Mouse (Mus musculus): ENCODE measurements around the gene Steap1. TPM values are rescaled to one million over a fixed set of nuclear protein-coding genes. Genes with fewer than 3 reads are reported as not detected.

The Steap1 gene
- polyA plus RNA-seq, 1 experiment from 2014 or later: 2.9 TPM

GRCm38 (mm10) chr5:5722217-5722616 is 26.9 kb downstream of the Steap1 start:
- no peaks in the 10 kb centered on the region for H3K36me3 ChIP-seq (ENCODE audit: control insufficient read depth, insufficient read depth, low read length)
- H3K9me3 ChIP-seq (replicated peaks; ENCODE audit: control insufficient read depth, low read length): no peaks in the 10 kb centered on the region
- H3K4me1 ChIP-seq (ENCODE audit: control insufficient read depth, insufficient read depth, low read length): no peaks in the 10 kb centered on the region
- no peak overlapping the region for H3K9ac ChIP-seq (ENCODE audit: low read length)
- H3K27me3 ChIP-seq (replicated peaks; ENCODE audit: control insufficient read depth, insufficient read depth, low read length): no peaks in the 10 kb centered on the region
- H3K27ac ChIP-seq (ENCODE audit: low read depth, low read length): no peak overlapping the region
- DNase-seq (ENCODE audit: low spot score) (no peak), ATAC-seq (no peak)
- no peak overlapping the region for H3K4me2 ChIP-seq (ENCODE audit: low read length)
- 69% methylated on average over 7 of the region's 7 CpGs for WGBS
- H3K4me3 ChIP-seq (ENCODE audit: low read depth, low read length): no peak overlapping the region

- no peaks in the 10 kb centered on the region for H3K36me3 ChIP-seq (ENCODE audit: control insufficient read depth, insufficient read depth, low read length)
- no peak overlapping the region for H3K4me3 ChIP-seq (ENCODE audit: low read depth, low read length)
- 84% methylated on average over 4 of the region's 4 CpGs for WGBS
- ATAC-seq: no peak
- no peaks in the 10 kb centered on the region for H3K27me3 ChIP-seq (replicated peaks; ENCODE audit: control insufficient read depth, insufficient read depth, low read length)
- no peaks in the 10 kb centered on the region for H3K4me1 ChIP-seq (ENCODE audit: control insufficient read depth, insufficient read depth, low read length)
- no peak for DNase-seq (ENCODE audit: low spot score)
- H3K9me3 ChIP-seq (replicated peaks; ENCODE audit: control insufficient read depth, low read length): no peaks in the 10 kb centered on the region
- H3K27ac ChIP-seq (ENCODE audit: low read depth, low read length): no peak overlapping the region
- no peak overlapping the region for H3K9ac ChIP-seq (ENCODE audit: low read length)
- H3K4me2 ChIP-seq (ENCODE audit: low read length): no peak overlapping the region
Measured at GRCm38 (mm10) chr5:5711032-5711431, 38.1 kb downstream of the Steap1 start.

- DNase-seq (ENCODE audit: low spot score): no peak
- Histone ChIP-seq H3K9ac (ENCODE audit: low read length) (no peak overlapping the region), H3K27ac (ENCODE audit: low read depth, low read length) (no peak overlapping the region), H3K4me3 (ENCODE audit: low read depth, low read length) (no peak overlapping the region), H3K27me3 (replicated peaks; ENCODE audit: control insufficient read depth, insufficient read depth, low read length) (no peaks in the 10 kb centered on the region), H3K36me3 (ENCODE audit: control insufficient read depth, insufficient read depth, low read length) (no peaks in the 10 kb centered on the region), H3K9me3 (replicated peaks; ENCODE audit: control insufficient read depth, low read length) (no peaks in the 10 kb centered on the region), H3K4me2 (ENCODE audit: low read length) (no peak overlapping the region), H3K4me1 (ENCODE audit: control insufficient read depth, insufficient read depth, low read length) (no peaks in the 10 kb centered on the region)
- ATAC-seq: no peak
- WGBS: 69% methylated on average over 13 of the region's 13 CpGs
Measured at GRCm38 (mm10) chr5:5707341-5708278, 41.5 kb downstream of the Steap1 start.

GRCm38 (mm10) chr5:5705019-5705418 is 44.1 kb downstream of the Steap1 start:
- Histone ChIP-seq H3K4me3 (ENCODE audit: low read depth, low read length) (no peak overlapping the region), H3K27ac (ENCODE audit: low read depth, low read length) (no peak overlapping the region), H3K9me3 (replicated peaks; ENCODE audit: control insufficient read depth, low read length) (no peaks in the 10 kb centered on the region), H3K4me2 (ENCODE audit: low read length) (no peak overlapping the region), H3K27me3 (replicated peaks; ENCODE audit: control insufficient read depth, insufficient read depth, low read length) (no peaks in the 10 kb centered on the region), H3K36me3 (ENCODE audit: control insufficient read depth, insufficient read depth, low read length) (no peaks in the 10 kb centered on the region), H3K4me1 (ENCODE audit: control insufficient read depth, insufficient read depth, low read length) (no peaks in the 10 kb centered on the region), H3K9ac (ENCODE audit: low read length) (no peak overlapping the region)
- 64% methylated on average over 2 of the region's 2 CpGs for WGBS
- DNase-seq (ENCODE audit: low spot score) (no peak), ATAC-seq (no peak)

- no peaks in the 10 kb centered on the region for H3K4me1 ChIP-seq (ENCODE audit: control insufficient read depth, insufficient read depth, low read length)
- ATAC-seq: no peak; the same call in 1 of the 2 replicates
- 62% methylated on average over 2 of the region's 2 CpGs for WGBS
Measured at GRCm38 (mm10) chr5:5700386-5700785, 48.7 kb downstream of the Steap1 start.

GRCm38 (mm10) chr5:5698830-5699229 is 50.3 kb downstream of the Steap1 start:
- no peak overlapping the region for H3K27ac ChIP-seq (ENCODE audit: low read depth, low read length)
- no peaks in the 10 kb centered on the region for H3K4me1 ChIP-seq (ENCODE audit: control insufficient read depth, insufficient read depth, low read length)
- WGBS: 65% methylated on average over 3 of the region's 3 CpGs
- no peaks in the 10 kb centered on the region for H3K36me3 ChIP-seq (ENCODE audit: control insufficient read depth, insufficient read depth, low read length)
- ATAC-seq: no peak
- no peaks in the 10 kb centered on the region for H3K9me3 ChIP-seq (replicated peaks; ENCODE audit: control insufficient read depth, low read length)
- H3K27me3 ChIP-seq (replicated peaks; ENCODE audit: control insufficient read depth, insufficient read depth, low read length): no peaks in the 10 kb centered on the region
- H3K9ac ChIP-seq (ENCODE audit: low read length): no peak overlapping the region
- no peak overlapping the region for H3K4me2 ChIP-seq (ENCODE audit: low read length)
- DNase-seq (ENCODE audit: low spot score): no peak
- H3K4me3 ChIP-seq (ENCODE audit: low read depth, low read length): no peak overlapping the region

More at GRCm38 (mm10) chr5:5700386-5700785, 48.7 kb downstream of the Steap1 start:
- H3K36me3 ChIP-seq (ENCODE audit: control insufficient read depth, insufficient read depth, low read length): no peaks in the 10 kb centered on the region
- no peak overlapping the region for H3K9ac ChIP-seq (ENCODE audit: low read length)
- no peak overlapping the region for H3K27ac ChIP-seq (ENCODE audit: low read depth, low read length)
- H3K27me3 ChIP-seq (replicated peaks; ENCODE audit: control insufficient read depth, insufficient read depth, low read length): no peaks in the 10 kb centered on the region
- H3K9me3 ChIP-seq (replicated peaks; ENCODE audit: control insufficient read depth, low read length): no peaks in the 10 kb centered on the region
- no peak overlapping the region for H3K4me2 ChIP-seq (ENCODE audit: low read length)
- no peak overlapping the region for H3K4me3 ChIP-seq (ENCODE audit: low read depth, low read length)
- no peak for DNase-seq (ENCODE audit: low spot score)

- no peak overlapping the region for H3K4me2 ChIP-seq (ENCODE audit: low read length)
- H3K27ac ChIP-seq (ENCODE audit: low read depth, low read length): no peak overlapping the region
- no peaks in the 10 kb centered on the region for H3K27me3 ChIP-seq (replicated peaks; ENCODE audit: control insufficient read depth, insufficient read depth, low read length)
- H3K9ac ChIP-seq (ENCODE audit: low read length): no peak overlapping the region
- ATAC-seq: no peak
- H3K4me1 ChIP-seq (ENCODE audit: control insufficient read depth, insufficient read depth, low read length): no peaks in the 10 kb centered on the region; the same call in 1 of the 2 replicates
- H3K9me3 ChIP-seq (replicated peaks; ENCODE audit: control insufficient read depth, low read length): no peaks in the 10 kb centered on the region
- no peak for DNase-seq (ENCODE audit: low spot score)
- H3K36me3 ChIP-seq (ENCODE audit: control insufficient read depth, insufficient read depth, low read length): no peaks in the 10 kb centered on the region
- no peak overlapping the region for H3K4me3 ChIP-seq (ENCODE audit: low read depth, low read length)
- WGBS: 96% methylated on average over 5 of the region's 5 CpGs
Measured at GRCm38 (mm10) chr5:5695401-5695942, 53.7 kb downstream of the Steap1 start.

GRCm38 (mm10) chr5:5693956-5694653 is 55.0 kb downstream of the Steap1 start, which contains the start of gene Steap2:
Gene Steap2 (minus strand): TSS chr5:5694578.
- WGBS: 1% methylated on average over 35 of the region's 66 CpGs
- Histone ChIP-seq H3K9ac (ENCODE audit: low read length) (peak within 1 kb of the TSS; percentile 86), H3K4me1 (ENCODE audit: control insufficient read depth, insufficient read depth, low read length) (no peaks in the 10 kb centered on the region; the same call in 1 of the 2 replicates), H3K4me3 (ENCODE audit: low read depth, low read length) (peak within 1 kb of the TSS; percentile 84), H3K36me3 (ENCODE audit: control insufficient read depth, insufficient read depth, low read length) (no peaks in the 10 kb centered on the region), H3K27ac (ENCODE audit: low read depth, low read length) (no peak within 1 kb of the TSS), H3K4me2 (ENCODE audit: low read length) (peak within 1 kb of the TSS; percentile 95), H3K27me3 (replicated peaks; ENCODE audit: control insufficient read depth, insufficient read depth, low read length) (no peaks in the 10 kb centered on the region), H3K9me3 (replicated peaks; ENCODE audit: control insufficient read depth, low read length) (no peaks in the 10 kb centered on the region)
- peak; percentile 91 for ATAC-seq
- peak; percentile 59 for DNase-seq (ENCODE audit: low spot score)
